Mouse (Mus musculus) frontal cortex, postnatal 14 days (tissue): ENCODE results near the gene Msi2.

Experiments used
- DNase-seq, 2 experiments: peaks; one replicate each; pipeline ENCODE4 v3.0.0; 2022; ENCODE audit warnings: low spot score in 2 of 2

Msi2 gene

DNA sequence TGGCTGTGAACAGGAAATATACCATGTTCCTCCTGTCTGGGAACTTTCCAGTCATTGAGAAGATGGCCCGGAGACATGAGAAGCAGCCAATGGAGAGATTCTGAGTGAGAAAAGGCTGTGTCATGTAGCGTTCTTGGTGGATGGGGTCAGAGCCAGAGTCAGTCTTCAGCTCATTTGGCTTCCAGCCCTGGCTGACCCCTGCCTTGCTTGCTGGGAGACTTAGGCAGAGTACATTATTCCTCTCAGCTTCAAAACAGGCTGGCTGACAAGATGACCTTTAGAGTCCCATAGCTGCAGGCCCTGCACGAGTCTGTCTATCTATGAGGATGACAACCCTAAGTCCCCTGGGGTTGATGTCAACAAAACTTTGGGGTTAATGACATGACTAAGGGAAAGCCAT lies 348.4 kb downstream of the Msi2 start:
- no peak for DNase-seq

DNA sequence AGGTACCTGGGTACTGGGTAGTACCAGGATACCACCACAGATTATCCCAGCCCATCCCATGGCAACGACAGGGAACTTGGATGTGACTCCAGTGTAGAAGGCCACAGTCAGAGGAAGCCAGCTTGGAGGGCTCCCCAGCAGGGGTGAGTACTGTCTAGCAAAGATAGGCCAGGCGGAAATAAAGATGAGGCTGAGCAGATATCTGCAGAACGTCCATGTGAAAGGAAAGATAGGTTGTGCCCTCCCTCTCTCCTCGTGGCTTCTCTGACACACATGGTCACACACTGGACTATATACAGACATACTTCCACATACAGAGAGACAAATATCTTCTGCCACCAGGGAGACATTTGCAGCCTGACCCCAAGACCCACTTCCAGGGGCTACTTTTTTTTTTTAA lies 350.8 kb downstream of the Msi2 start:
- no peak for DNase-seq

DNA sequence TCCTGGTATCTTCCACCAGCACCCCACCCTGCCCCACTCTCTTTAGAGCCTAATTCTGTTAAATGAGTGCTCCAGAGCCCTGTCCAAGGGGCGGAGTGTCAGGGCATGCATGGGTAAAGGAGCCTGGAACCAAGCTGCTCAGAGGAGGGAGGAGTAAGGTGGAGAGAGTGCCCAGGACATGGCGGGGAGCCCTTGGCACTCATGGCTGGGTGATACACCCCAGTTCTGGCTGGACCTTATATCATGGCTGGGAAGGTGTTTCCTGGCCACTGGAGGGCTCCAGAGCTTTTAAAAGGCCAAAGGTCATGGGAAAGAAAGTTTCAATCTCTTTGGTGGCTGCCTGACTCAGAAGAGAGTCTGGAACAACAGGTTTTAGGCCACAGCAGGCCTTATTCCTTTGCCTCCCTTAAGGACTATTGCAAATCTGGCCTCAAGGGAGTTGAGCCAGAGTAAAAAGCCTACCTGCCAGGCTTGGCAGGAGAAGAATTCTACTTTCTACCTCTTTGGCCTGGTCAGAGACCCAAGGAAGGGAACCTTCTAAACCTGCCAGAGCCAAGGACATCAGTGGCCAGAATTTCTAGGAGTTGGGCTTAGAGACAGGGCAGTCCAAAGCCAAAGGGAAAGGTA lies 352.3 kb downstream of the Msi2 start:
- DNase-seq: no peak

DNA sequence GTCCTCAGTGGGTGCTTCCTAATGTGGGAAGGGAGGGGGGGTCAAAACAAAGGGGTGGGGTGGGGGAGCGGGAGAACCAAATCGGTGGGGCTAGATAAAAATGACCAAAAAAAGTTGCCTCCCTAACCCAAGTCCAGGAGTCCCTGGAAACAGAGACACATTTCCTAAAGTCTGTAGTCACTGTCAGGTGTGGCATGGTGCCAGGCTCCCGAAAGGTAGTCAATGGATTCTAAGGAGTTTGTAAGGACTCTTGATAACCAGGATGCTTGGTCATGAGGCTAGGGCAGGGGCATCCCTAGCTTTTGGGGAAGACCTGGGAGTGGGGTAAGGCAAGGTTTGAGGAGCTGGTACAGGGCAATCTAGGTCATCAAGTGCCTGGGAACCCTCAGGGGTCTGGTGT lies 354.1 kb downstream of the Msi2 start:
- no peak for DNase-seq

DNA sequence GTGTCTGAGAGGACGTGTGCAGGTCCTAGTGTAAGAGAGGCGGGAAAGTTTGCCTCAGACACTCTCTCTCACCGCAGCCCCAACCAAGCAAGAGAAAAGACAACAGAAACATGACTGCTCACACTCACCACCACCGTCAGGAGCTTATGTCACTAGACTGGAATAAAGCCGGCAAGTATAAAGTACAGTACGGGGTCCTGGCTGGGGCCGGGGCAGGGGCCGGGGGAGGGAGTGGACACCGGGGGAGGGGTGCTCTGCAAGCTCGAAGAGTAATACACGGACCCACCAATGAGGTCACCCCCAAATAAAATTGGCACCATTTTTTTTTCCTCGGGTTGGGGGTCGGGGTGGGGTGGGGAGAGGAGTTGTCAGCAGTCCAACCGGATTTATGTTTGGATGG lies 354.8 kb downstream of the Msi2 start:
- DNase-seq: no peak

DNA sequence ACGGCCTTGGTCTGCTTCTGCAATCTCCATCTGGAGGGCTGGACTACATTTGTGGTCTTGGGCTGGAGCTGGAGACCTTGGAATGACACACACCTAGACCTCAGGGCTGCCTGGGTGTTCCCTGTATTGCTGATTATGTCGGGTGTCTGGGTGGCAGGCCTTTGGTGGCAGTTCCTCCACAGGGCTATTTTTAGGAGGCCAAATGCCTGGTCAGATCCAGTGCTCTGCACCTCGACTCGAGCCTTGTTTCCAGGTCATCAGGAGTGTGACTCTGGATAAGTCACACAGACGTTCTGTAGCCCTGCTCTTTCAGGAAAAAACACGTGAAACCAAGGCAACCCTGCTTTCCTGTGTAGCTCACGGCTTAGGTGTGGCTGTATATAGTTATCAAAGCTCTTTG lies 358.6 kb downstream of the Msi2 start:
- no peak for DNase-seq

DNA sequence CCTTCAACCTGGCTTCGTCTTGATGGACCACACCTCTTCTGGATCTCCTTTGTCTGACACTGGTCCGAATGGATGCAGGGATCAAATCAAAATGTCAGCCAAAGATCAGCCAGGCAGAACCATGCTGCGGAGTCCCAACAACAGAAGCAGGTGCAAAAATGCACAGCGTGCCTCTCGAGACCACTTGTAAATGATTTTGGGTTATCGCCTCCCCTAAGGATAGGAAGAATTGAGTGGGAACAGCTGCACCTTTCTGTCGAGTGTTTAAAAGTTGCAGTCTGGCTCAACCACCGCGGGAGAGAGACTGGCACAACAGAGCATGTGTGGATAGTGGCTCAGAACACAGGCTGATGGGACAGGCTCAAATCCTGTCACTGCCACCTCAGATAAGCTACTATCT lies 361.0 kb downstream of the Msi2 start:
- no peak for DNase-seq

DNA sequence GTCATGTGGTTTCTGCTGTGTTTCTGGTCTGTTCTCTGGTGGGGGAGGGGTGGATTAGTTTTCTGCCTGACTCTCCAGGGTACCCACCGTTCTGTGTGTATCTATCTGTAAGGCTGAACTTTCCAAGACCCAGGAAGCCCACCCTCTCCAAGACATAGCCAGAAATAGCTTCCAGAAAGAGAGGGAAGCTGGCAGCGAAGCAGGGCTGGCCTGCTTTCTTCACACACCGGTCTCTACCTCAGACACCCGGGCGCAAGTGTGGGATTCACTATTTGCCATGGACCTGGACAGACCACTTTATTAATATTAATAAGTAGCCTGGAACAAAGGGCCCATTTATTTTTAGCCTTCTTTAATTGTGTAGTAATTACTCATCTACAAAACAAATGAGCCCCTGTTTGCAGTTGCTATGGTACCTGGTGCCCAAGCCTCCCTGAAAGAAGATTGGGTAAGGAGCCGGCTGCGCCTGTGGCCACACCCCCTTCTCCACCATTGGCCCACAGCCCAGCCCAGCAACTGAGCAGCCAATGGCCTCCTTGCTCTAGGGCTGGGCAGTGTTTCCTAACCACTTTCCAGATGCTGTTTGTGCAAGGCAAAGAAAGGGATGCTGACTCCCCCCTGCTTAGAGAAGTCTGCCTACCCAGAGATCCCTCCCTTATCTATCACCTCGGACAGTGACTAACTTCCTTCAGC lies 361.6 kb downstream of the Msi2 start:
- DNase-seq: peak; percentile 71 to 83

DNA sequence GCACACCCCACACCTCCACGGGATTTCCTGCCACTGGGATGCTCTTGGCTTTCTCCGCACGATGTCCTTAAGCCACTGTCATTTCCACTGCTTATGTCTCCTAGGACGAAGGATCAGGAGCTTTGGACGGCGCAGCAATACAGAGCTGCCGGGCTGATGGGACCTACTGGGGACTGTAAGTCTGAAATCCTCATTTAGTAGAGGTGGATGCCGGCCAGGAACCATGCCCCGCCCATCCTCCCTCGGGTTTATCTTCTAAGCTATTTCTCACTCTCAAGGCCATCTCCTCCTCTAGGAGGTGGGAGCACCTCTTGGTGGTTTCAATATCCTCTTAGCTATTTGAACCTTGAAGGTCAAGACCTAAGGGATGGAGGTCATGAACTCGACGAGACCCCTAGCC lies 362.3 kb downstream of the Msi2 start:
- no peak for DNase-seq

DNA sequence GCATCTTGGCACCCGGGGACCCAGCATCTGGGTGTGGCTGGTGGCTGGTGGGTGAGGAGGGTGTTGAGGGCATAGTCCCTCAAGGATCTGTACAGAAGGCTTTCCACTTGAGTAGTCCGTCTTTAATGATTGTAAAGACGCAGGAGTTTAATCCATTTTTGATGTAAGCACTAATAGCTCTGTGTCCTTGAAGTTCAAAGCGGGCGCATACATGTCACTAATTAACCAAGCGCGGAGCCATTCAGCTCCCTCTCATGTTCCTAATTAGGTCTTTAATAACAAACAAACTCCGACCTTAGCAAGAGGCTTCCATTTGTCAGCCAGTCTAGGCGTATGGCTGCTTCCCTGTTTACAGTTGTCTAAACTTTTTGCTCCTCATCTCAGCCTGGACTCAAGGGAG lies 363.5 kb downstream of the Msi2 start:
- no peak for DNase-seq

DNA sequence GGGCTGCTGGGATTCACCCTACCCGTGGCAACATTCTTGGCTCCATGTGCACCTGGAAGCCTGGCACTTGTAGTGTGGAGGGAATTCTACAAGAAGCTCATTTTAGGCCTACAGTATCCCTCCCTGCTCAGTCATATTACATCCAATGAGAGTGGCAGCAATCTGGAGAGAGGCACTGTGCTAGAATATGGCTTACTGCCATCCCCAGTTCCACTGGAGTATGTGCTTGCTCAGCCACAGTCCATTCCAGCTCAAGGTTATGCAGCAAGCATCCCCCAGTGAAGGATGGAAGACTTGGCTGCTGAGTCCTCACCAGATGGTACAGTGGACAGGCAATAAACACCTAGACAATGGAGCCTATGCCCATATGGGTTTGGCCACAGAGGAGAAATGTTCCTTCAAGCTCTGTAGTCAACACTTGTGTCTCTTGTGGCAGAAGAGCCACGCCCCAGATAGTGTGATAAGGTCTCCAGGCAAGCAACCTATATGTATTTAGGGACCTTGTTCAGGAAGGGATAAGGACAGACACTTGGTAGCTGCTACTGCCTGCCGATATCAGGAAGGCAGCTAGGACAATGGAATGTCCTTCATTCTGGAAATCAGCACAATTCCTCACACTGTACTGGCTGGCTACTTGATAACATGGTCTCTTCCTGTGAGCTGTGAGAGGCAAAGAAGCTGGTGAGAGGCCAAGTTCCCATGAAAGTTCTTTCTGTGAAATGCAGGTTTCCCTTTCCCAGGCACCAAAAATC lies 366.4 kb downstream of the Msi2 start:
- DNase-seq: no peak

DNA sequence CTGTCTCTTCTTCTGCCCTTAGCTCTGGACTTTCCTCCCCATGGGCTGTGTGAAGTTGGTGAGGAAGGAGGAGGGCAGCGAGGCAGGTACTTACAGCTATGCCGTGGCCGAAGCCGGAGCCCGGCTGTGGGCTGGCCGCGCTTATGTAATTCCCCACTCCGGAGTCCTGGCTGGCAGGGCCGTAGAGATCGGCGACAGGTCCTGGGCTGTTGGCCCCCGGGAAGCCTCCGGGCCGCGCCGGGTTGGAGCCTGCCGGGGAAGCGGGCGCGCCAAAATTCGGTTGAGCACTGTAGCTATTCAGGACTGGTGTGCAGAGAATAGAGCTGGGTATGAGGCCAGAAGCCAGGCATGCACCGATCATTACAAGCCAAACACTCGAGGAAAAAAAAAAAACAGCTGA lies 369.6 kb downstream of the Msi2 start:
- peak in 1 of 2 experiments; percentile 22 for DNase-seq

DNA sequence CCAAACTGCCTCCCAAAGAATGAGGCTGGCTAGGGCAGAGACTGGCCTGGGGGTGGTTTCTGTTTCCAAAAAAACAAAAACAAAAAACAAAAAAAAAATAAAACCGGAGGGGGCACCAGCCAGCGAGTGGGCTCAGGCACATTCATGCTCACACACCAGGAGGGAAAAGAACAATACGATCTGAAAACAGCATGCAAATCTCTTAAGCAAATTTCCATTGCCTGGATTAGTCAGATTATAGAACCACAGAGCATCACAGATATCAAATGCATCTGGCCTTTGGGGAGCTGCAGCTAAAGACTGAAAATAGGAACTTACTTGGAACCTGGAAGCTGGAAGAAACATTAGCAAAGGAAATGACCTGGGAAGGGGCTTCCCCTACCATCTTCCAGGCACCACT lies 370.3 kb downstream of the Msi2 start:
- no peak for DNase-seq

DNA sequence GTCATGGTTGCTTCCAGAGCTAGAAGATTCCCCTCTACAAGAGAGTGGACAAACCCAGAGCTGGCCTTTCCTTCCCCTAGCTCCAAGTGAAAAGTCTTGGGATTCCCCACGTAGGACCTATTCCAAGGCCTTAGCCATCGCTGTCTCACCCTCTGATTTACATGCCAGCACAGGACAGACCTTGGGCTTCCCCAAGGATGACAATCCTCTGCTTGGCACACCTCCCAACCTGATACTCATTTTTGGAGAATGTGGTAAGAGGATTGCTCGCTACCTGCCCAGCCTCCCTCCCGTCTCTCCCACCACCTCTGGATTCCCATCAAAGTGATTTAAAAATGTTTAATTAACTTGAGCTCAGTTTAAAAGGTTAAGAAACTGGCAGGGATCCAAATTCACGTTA lies 372.2 kb downstream of the Msi2 start:
- DNase-seq: no peak

DNA sequence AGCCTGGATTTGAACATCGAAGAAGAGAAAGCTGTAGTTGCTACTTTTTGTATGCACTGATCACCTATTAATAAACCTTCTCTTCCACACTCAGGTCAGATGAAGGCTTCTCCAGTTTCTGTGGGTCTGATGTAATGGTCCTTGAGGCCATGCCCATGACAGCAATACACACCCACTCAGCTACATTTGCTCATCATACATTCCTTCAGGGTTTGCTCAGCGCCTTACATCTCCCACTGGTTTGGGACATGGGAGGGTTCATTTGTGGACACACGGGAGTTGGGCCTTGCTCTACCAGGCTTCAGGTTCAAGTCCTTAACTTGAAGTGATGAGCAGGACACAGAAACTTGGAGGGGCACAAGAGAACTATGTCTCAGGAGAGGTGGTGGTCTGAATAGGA lies 380.4 kb downstream of the Msi2 start:
- no peak for DNase-seq

DNA sequence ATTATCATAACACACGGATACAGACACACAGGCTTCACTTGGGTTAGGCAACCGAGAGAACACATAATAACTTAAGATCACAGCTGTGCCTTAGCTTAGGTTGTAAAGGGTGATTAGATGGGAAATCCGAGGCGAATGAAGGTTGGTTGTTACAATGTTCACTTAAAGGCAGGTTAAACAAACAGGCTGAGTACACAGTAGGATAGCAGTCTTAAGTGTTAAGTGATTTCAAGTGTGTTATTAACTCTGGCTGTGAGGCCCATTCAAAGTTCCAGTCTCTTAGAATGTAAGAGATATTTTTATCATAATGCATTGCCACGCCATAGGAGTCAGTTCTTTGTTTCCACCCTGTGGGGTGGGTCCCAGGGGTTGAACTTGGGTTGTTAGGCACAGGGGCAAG lies 383.4 kb downstream of the Msi2 start:
- DNase-seq: no peak

DNA sequence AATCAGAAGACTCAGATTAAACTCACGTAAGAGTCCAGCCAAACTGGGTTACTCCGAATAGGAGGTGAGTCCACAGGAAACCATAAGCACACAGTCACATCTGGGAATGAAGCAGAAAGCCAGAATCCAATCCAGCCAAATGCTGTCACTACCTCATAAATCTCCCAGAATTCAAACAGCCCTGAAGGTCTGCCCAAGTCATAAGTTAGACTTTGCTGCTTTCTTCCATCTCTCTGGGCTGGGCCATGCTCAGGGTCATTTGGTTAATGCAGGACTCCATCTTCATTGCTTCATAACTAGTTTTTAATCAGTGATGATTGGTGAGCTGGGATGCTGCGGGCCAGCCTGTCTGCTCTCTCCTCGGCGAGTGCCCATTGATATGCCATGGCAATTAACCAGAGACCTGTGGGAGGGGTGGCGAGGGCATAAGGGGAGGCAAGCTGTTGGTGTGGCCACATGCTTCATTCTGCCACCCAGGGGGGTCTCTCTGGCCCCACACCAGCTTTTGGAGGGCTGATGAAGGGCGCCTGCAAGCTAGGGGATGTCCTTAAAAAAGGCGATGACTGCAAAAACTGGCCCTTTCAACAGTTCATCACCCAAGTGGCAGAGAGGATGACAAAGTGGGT lies 385.9 kb downstream of the Msi2 start:
- no peak for DNase-seq

DNA sequence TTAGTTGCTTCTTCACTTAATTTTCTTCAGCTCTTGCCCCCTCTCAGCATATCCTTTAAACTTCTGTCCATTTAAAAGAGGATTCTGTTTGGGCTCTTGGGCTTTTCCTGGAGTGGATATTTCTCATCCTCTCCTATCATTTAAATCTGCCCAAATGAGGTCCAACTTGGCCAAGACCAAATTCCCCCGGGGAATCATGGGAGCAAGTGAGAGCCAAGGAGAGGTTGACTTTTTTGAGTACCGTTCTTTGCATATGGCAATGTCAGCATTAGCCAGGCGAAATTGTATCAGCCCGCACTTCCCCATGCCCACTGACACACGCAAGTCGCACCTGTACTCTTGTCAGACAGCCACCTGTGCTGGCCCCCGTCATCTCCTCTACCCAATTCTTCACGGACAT lies 386.6 kb downstream of the Msi2 start:
- DNase-seq: no peak

DNA sequence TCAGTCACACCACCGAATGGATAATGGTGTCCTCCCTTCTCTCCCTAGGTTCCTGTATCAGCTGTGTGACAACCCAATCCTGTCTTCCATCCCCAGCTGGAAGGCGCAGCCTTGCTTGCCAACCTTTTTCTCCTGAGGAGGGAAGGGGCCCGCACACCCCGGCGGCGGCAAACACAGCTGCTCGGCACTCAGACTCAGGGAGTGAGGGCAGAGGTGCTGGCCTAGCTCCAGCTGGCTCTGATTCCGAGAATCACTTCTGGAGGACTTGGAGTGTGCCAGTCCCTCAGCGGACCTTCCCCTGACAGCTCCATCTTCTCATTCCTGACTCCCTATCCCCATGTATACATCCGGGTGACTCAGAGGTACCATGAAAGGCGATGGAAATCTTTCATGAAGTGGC lies 387.5 kb downstream of the Msi2 start:
- peak; percentile 16 to 20 for DNase-seq

DNA sequence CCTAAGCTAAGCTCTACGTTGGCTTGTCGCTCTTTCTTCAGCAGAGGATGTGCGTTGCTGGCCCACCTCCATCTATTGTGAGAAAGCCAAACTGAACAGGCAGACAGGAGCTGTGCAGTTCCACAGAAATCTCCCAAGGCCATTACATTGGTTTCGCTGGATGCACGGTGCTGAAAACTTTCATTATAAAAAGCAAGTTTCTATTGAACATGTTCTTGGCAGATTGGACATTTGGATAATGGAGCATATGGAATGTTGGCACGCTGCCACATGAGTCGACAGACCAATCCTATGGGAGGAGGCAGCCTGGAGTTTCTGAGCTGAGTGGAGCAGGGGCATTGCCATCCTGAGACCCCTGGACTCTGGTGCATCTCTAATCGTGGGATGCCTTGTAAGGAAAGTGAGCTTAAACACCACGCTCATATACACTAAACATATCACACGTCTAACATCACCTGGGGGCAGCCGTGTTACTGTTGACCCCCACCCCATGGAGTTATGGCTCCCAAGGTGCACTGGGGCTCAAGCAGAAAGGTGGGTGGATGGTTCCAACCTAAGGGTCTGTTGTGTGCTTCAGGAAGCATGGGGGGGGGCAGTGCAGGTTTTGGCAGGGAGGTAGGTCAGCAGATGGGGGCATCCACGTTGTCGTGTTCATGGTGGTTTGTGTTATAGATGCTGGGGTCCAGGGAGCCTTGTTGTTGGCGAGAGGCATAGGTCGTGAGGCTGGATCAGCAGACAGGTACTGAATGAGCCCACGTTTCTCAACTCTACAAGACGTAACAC lies 389.3 kb downstream of the Msi2 start:
- no peak for DNase-seq

DNA sequence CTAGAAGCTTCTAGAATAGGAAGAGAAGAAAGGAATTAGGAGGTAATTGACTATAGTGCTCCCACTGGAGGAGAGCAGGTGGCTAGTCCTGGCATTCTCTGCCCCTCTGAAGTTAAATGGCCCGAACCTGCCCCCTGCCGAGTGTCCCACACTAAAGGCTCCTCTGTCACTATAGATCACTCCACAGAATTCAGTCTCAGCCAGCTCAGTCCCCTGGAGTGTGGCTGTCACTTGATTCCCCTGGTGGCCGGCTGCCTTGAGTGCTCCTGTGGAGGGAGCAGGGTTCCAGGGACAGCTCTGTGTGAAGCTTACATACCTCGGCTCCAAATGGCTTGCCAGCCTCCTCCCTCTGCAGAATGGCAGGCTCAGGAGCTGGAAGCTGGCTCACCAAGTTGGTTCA lies 391.3 kb downstream of the Msi2 start:
- DNase-seq: no peak

DNA sequence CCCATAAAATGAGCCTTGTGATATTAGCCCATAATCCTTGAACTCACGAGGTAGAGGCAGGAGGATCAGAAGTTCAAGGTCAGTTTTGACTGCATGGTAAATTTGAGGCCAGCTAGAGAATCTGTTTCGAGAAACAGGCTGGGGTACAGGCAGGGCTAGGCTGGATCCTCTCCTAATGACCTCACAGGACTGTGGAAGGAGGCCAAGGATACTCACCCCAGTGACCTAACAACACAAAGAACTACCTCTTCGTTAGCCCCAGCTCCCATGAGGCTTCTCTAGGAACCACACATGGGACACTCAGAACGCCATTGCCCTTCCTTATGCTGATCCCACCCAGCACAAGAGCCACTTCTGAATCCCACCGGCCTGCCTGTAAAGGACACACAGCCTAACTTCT lies 399.5 kb downstream of the Msi2 start:
- no peak for DNase-seq
